Mouse (Mus musculus): Measurements from ENCODE around the gene Robo3. TPM values are rescaled to one million over a fixed set of nuclear protein-coding genes. Genes with fewer than 3 reads are reported as not detected.

The Robo3 gene
- polyA plus RNA-seq, 1 experiment from 2014 or later, result 0.11 TPM

DNA sequence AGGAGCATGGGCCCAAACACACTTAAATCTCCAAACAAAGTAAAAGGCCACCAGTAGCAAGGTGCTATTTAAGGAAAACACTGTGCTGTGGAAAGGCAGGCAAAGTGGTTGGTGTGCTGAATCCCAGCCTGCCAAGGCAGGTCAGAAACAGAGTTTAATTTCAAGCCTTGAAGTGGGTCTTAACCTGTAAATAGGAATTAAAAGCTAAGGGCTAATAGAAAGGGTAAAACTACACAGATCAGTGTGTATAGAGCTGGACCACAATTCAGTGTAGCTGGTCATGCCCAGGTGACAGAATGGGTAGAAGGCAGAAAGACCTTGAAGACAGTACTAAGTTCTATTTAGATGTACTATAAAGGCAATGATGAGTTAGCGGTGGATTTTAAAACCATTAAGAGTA, 24.1 kb upstream of the Robo3 start:
- H3K27ac ChIP-seq (ENCODE audit: low read length), result no peak overlapping the region
- no peaks in the 10 kb centered on the region for H3K36me3 ChIP-seq (ENCODE audit: control insufficient read depth, insufficient read depth)
- no peak overlapping the region for H3K9ac ChIP-seq (ENCODE audit: low read depth, low read length)
- no peaks in the 10 kb centered on the region for H3K9me3 ChIP-seq (replicated peaks; ENCODE audit: control insufficient read depth, low read length)
- peaks cover 4% of the 10 kb centered on the region; the same call in 1 of the 2 replicates for H3K4me1 ChIP-seq (ENCODE audit: control insufficient read depth, low read depth, low read length)
- no peak overlapping the region for H3K4me2 ChIP-seq (ENCODE audit: low read depth, low read length)
- H3K4me3 ChIP-seq (ENCODE audit: low read depth, low read length), result no peak overlapping the region
- WGBS (ENCODE audit: insufficient replicate concordance), result 56% methylated on average over 1 of the region's 1 CpGs
- H3K27me3 ChIP-seq (ENCODE audit: control insufficient read depth, insufficient read depth, low read depth, low read length), result peaks cover 95% of the 10 kb centered on the region
- ATAC-seq (ENCODE audit: low read depth), result no peak

DNA sequence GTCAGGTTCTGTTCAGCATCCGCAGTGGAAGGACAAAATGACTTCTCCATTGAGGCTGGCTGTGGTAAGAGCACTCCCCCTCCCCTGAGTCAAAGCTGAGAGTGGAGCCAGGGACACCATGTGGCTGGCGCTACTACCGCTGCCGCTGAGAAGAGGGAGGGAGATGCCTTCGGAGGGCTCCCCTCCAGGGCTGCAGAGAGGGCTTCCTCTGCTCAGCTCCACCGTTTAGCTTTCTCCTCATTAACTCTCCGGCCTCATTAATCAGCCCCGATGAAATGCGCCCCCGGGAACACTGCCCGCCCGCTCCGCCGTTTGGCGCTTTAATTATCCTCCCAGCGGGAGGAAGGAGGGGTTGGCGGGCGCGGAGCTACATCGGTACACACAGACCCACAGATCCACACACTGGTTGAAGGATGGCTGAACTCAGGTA, 23.4 kb upstream of the Robo3 start:
- no peaks in the 10 kb centered on the region for H3K9me3 ChIP-seq (replicated peaks; ENCODE audit: control insufficient read depth, low read length)
- WGBS (ENCODE audit: insufficient replicate concordance), result 0% methylated on average over 19 of the region's 20 CpGs
- H3K36me3 ChIP-seq (ENCODE audit: control insufficient read depth, insufficient read depth), result no peaks in the 10 kb centered on the region
- H3K9ac ChIP-seq (ENCODE audit: low read depth, low read length), result no peak overlapping the region
- peaks cover 4% of the 10 kb centered on the region; the same call in 1 of the 2 replicates for H3K4me1 ChIP-seq (ENCODE audit: control insufficient read depth, low read depth, low read length)
- H3K4me3 ChIP-seq (ENCODE audit: low read depth, low read length), result no peak overlapping the region
- ATAC-seq (ENCODE audit: low read depth), result no peak
- H3K4me2 ChIP-seq (ENCODE audit: low read depth, low read length), result no peak overlapping the region
- peaks cover 90% of the 10 kb centered on the region for H3K27me3 ChIP-seq (ENCODE audit: control insufficient read depth, insufficient read depth, low read depth, low read length)
- H3K27ac ChIP-seq (ENCODE audit: low read length), result no peak overlapping the region

DNA sequence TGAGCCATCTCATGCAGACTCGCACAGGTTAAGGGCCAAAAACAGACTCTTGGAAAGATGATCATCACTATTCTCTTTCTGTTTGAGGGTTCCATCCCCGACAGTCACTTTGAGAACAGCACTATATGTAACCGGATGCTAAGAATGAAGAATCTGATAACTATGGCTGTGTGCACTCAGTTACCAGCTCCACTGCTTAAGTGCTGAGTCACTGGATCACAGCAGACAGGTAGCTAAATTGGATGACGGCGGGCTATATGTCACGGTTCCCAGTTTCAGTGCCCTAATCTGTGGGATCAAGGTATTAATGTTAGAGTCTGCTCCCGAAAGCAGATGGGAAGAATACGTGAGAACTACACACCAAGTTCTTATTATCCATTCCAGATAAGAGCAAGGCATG, 22.8 kb upstream of the Robo3 start:
- no peaks in the 10 kb centered on the region for H3K9me3 ChIP-seq (replicated peaks; ENCODE audit: control insufficient read depth, low read length)
- peaks cover 87% of the 10 kb centered on the region for H3K27me3 ChIP-seq (ENCODE audit: control insufficient read depth, insufficient read depth, low read depth, low read length)
- no peak overlapping the region for H3K4me2 ChIP-seq (ENCODE audit: low read depth, low read length)
- H3K36me3 ChIP-seq (ENCODE audit: control insufficient read depth, insufficient read depth), result no peaks in the 10 kb centered on the region
- H3K27ac ChIP-seq (ENCODE audit: low read length), result no peak overlapping the region
- WGBS (ENCODE audit: insufficient replicate concordance), result 4% methylated on average over 8 of the region's 8 CpGs
- H3K4me3 ChIP-seq (ENCODE audit: low read depth, low read length), result no peak overlapping the region
- H3K4me1 ChIP-seq (ENCODE audit: control insufficient read depth, low read depth, low read length), result peaks cover 4% of the 10 kb centered on the region; the same call in 1 of the 2 replicates
- ATAC-seq (ENCODE audit: low read depth), result no peak
- H3K9ac ChIP-seq (ENCODE audit: low read depth, low read length), result no peak overlapping the region

DNA sequence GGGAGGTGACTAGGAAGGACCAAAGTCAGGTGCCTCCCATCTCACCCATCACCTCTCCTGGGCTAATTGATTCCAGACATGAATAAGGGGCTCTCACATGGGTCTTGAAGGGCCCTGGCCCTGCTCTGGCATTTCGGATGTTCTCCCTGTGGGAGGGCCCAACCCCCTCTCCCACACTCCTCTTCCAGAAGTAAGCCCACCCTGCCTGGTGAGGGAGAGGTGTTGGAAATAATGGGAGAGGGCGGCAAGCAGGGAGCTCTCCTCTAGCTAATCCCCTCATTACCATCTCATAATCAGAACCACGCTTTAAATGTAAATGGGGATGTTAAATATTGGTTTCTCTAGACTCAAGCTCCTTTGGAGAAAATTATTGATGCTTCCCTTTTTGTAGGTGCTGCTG, 21.9 kb upstream of the Robo3 start:
- no peak for ATAC-seq (ENCODE audit: low read depth)
- H3K4me3 ChIP-seq (ENCODE audit: low read depth, low read length), result no peak overlapping the region
- no peaks in the 10 kb centered on the region for H3K4me1 ChIP-seq (ENCODE audit: control insufficient read depth, low read depth, low read length)
- H3K36me3 ChIP-seq (ENCODE audit: control insufficient read depth, insufficient read depth), result no peaks in the 10 kb centered on the region
- H3K4me2 ChIP-seq (ENCODE audit: low read depth, low read length), result no peak overlapping the region
- no peaks in the 10 kb centered on the region for H3K9me3 ChIP-seq (replicated peaks; ENCODE audit: control insufficient read depth, low read length)
- WGBS (ENCODE audit: insufficient replicate concordance), result 6% methylated on average over 3 of the region's 3 CpGs
- H3K27me3 ChIP-seq (ENCODE audit: control insufficient read depth, insufficient read depth, low read depth, low read length), result peaks cover 78% of the 10 kb centered on the region
- no peak overlapping the region for H3K27ac ChIP-seq (ENCODE audit: low read length)
- H3K9ac ChIP-seq (ENCODE audit: low read depth, low read length), result no peak overlapping the region

DNA sequence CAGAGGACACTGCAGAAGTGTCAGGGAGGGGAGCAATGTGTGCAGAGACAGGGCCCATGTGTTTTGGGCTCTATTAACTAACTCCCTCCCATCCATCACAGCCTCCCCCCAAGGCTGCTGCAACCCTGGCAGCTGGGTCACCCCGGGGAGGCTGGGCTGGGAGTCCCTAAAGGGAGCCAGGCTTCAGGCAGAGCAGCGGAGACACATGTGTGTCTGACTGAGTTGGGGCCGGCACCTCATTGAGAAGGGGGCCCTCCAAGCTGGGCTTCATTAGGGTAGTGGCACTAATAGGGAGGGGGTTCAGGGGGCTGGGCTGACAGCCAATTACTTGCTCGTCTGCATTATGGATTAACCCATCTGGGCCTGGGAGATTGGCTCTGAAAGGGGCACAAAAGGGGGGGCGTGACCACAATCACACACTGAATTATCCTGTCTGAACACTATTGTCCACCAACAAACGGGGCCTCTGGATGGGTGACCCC, 21.0 kb upstream of the Robo3 start:
- no peak for ATAC-seq (ENCODE audit: low read depth)
- no peak overlapping the region for H3K4me3 ChIP-seq (ENCODE audit: low read depth, low read length)
- H3K9me3 ChIP-seq (replicated peaks; ENCODE audit: control insufficient read depth, low read length), result no peaks in the 10 kb centered on the region
- 15% methylated on average over 6 of the region's 6 CpGs for WGBS (ENCODE audit: insufficient replicate concordance)
- H3K27ac ChIP-seq (ENCODE audit: low read length), result no peak overlapping the region
- no peak overlapping the region for H3K9ac ChIP-seq (ENCODE audit: low read depth, low read length)
- no peak overlapping the region for H3K4me2 ChIP-seq (ENCODE audit: low read depth, low read length)
- no peaks in the 10 kb centered on the region for H3K4me1 ChIP-seq (ENCODE audit: control insufficient read depth, low read depth, low read length)
- H3K27me3 ChIP-seq (ENCODE audit: control insufficient read depth, insufficient read depth, low read depth, low read length), result peaks cover 69% of the 10 kb centered on the region
- H3K36me3 ChIP-seq (ENCODE audit: control insufficient read depth, insufficient read depth), result no peaks in the 10 kb centered on the region

DNA sequence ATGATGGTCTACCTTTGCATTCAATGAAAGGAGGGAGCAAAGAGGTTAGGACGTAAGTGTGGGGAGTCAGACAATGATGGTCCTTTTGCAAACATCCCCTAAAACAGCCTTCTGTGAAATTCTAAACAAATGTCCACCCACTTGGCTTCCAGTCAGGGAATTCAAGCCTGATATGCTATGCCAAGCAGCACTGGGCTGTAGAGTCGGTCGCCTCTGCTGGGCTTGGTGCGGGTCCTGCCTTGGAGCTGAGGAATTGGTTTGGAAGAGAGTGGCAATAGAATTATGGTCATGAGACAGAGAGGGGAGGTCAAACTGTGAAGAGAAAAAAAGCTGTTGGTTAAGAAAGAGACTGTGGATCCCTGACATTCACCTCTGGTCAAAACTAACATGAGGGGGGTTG, 20.3 kb upstream of the Robo3 start:
- no peaks in the 10 kb centered on the region for H3K36me3 ChIP-seq (ENCODE audit: control insufficient read depth, insufficient read depth)
- 34% methylated on average over 4 of the region's 4 CpGs for WGBS (ENCODE audit: insufficient replicate concordance)
- no peaks in the 10 kb centered on the region for H3K4me1 ChIP-seq (ENCODE audit: control insufficient read depth, low read depth, low read length)
- H3K9me3 ChIP-seq (replicated peaks; ENCODE audit: control insufficient read depth, low read length), result no peaks in the 10 kb centered on the region
- H3K9ac ChIP-seq (ENCODE audit: low read depth, low read length), result no peak overlapping the region
- ATAC-seq (ENCODE audit: low read depth), result no peak
- no peak overlapping the region for H3K4me2 ChIP-seq (ENCODE audit: low read depth, low read length)
- no peak overlapping the region for H3K4me3 ChIP-seq (ENCODE audit: low read depth, low read length)
- peaks cover 61% of the 10 kb centered on the region for H3K27me3 ChIP-seq (ENCODE audit: control insufficient read depth, insufficient read depth, low read depth, low read length)
- H3K27ac ChIP-seq (ENCODE audit: low read length), result no peak overlapping the region

DNA sequence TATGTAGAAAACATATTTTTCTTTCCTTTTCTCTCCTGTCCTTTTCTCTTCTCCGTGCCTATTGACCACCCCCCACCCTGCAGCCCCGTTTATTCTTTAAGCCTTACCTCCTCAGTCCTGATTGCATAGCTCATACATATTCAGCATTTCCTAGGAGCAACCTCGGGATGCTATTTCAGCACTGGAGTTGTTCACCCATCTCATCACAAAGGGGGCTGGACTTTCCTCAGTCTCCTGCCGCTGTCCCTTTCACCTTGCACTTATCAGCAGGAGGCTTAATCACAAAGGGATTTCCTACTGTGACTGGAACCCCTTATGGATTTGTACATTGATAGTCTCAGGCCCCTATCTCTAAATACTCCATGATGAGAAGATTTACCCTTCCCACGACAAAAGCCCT, 19.4 kb upstream of the Robo3 start:
- no peak for ATAC-seq (ENCODE audit: low read depth)
- Histone ChIP-seq H3K4me3 (ENCODE audit: low read depth, low read length) (no peak overlapping the region), H3K4me2 (ENCODE audit: low read depth, low read length) (no peak overlapping the region), H3K4me1 (ENCODE audit: control insufficient read depth, low read depth, low read length) (no peaks in the 10 kb centered on the region), H3K9ac (ENCODE audit: low read depth, low read length) (no peak overlapping the region), H3K36me3 (ENCODE audit: control insufficient read depth, insufficient read depth) (no peaks in the 10 kb centered on the region), H3K27me3 (ENCODE audit: control insufficient read depth, insufficient read depth, low read depth, low read length) (peaks cover 52% of the 10 kb centered on the region), H3K9me3 (replicated peaks; ENCODE audit: control insufficient read depth, low read length) (no peaks in the 10 kb centered on the region), H3K27ac (ENCODE audit: low read length) (no peak overlapping the region)
- WGBS (ENCODE audit: insufficient replicate concordance), result 1% methylated on average over 5 of the region's 5 CpGs

DNA sequence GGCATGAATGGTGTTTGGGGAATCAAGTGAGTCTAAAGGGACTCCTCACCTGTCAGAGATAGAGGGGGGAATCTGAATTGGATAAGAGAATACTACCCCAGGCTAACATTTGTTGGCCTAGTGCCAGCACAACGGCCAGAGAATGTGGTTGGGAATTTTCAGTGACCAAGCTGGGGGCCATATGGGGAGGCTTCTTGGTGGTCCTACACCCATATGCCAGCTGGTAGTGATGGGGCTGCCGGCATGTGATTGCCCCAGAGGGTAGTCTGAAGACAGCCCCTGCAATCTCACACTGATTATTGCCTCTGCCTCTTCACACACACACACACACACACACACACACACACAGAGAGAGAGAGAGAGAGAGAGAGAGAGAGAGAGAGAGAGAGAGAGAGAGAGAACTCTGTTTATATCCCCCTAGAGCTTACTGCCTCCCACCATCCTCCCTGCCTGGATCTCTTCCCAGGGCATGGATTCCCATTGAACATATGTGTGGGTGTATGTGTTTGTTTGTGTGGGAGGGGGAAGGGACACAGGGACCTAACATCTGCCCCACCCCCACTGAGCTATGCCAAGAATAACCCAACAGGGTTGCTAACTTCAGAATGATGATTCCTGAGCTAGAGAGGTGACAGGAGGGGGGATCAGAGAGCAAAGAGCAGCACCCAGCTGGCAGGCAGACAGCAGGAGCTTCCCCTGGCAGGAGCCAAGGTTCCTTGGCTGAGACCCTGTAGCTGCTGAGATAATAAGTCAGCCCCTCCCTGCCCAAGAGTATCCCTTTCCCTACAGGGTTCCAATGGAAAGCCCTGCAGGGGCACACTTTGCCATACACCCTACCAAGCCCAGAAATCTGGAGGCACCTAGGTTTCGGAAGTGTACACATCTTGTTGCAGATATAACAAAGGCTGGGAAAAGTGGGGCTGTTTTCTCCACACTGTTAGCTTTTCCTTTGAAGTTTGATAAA, 5.0 kb upstream of the Robo3 start:
- Histone ChIP-seq H3K9me3 (replicated peaks; ENCODE audit: control insufficient read depth, low read length) (no peaks in the 10 kb centered on the region), H3K4me1 (ENCODE audit: control insufficient read depth, low read depth, low read length) (no peaks in the 10 kb centered on the region), H3K27ac (ENCODE audit: low read length) (no peak overlapping the region), H3K4me3 (ENCODE audit: low read depth, low read length) (no peak overlapping the region), H3K9ac (ENCODE audit: low read depth, low read length) (no peak overlapping the region), H3K27me3 (ENCODE audit: control insufficient read depth, insufficient read depth, low read depth, low read length) (peaks cover 29% of the 10 kb centered on the region), H3K36me3 (ENCODE audit: control insufficient read depth, insufficient read depth) (no peaks in the 10 kb centered on the region), H3K4me2 (ENCODE audit: low read depth, low read length) (no peak overlapping the region)
- no peak for ATAC-seq (ENCODE audit: low read depth)
- whole genome bisulfite sequencing (ENCODE audit: insufficient replicate concordance), result 32% methylated on average over 3 of the region's 3 CpGs

DNA sequence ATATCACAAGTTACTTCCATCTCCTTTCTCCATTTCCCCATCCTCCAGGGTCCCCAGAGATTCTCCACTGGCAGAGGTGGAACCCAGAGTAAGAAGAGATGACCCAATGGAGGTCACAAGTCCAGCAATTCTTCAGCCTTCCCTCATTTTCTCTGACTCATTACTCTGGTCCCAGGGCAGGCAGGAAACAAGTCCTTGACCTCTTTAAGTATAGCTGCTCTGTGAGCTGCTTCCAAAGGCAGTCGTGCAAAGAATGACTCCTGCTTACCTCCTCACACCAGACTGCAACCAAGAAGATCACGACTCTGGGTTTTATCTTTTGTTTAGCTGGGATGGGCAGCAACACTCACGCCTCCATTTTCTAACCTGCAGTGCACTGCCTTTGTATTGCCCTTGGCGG, 2.6 kb upstream of the Robo3 start:
- H3K36me3 ChIP-seq (ENCODE audit: control insufficient read depth, insufficient read depth), result no peaks in the 10 kb centered on the region
- no peak overlapping the region for H3K4me2 ChIP-seq (ENCODE audit: low read depth, low read length)
- H3K27me3 ChIP-seq (ENCODE audit: control insufficient read depth, insufficient read depth, low read depth, low read length), result peaks cover 53% of the 10 kb centered on the region
- no peak overlapping the region for H3K4me3 ChIP-seq (ENCODE audit: low read depth, low read length)
- H3K27ac ChIP-seq (ENCODE audit: low read length), result no peak overlapping the region
- H3K9me3 ChIP-seq (replicated peaks; ENCODE audit: control insufficient read depth, low read length), result no peaks in the 10 kb centered on the region
- no peak overlapping the region for H3K9ac ChIP-seq (ENCODE audit: low read depth, low read length)
- H3K4me1 ChIP-seq (ENCODE audit: control insufficient read depth, low read depth, low read length), result no peaks in the 10 kb centered on the region; the same call in 1 of the 2 replicates
- WGBS (ENCODE audit: insufficient replicate concordance), result 6% methylated on average over 4 of the region's 4 CpGs
- no peak for ATAC-seq (ENCODE audit: low read depth)

All from liver, embryonic 16.5 days (tissue).